Mouse (Mus musculus): Measurements from ENCODE around the gene Eri3. TPM values are rescaled to one million over a fixed set of nuclear protein-coding genes. Genes with fewer than 3 reads are reported as not detected.

Eri3 gene
- total RNA-seq, 2 experiments from 2014 or later, result 199 to 226 TPM

GRCm38 (mm10) chr4:117616600-117616999 is 66.4 kb downstream of the Eri3 start:
- no peak for DNase-seq (ENCODE audit: extremely low spot score in 1 of 2, low spot score in 1 of 2)

GRCm38 (mm10) chr4:117622270-117622669 is 72.1 kb downstream of the Eri3 start:
- no peak for DNase-seq (ENCODE audit: extremely low spot score in 1 of 2, low spot score in 1 of 2)

GRCm38 (mm10) chr4:117623025-117623424 is 72.9 kb downstream of the Eri3 start:
- no peak for DNase-seq (ENCODE audit: extremely low spot score in 1 of 2, low spot score in 1 of 2)

GRCm38 (mm10) chr4:117624660-117625059 is 74.5 kb downstream of the Eri3 start:
- DNase-seq (ENCODE audit: extremely low spot score in 1 of 2, low spot score in 1 of 2), result no peak

- no peak for DNase-seq (ENCODE audit: extremely low spot score in 1 of 2, low spot score in 1 of 2)
These were observed 78.3 kb downstream of the Eri3 start for GRCm38 (mm10) chr4:117628464-117628863.

GRCm38 (mm10) chr4:117630053-117630670 is 80.0 kb downstream of the Eri3 start:
- no peak for DNase-seq (ENCODE audit: extremely low spot score in 1 of 2, low spot score in 1 of 2)

- no peak for DNase-seq (ENCODE audit: extremely low spot score in 1 of 2, low spot score in 1 of 2)
These were observed 83.4 kb downstream of the Eri3 start for GRCm38 (mm10) chr4:117633527-117633926.

GRCm38 (mm10) chr4:117634642-117635041 is 84.5 kb downstream of the Eri3 start:
- no peak for DNase-seq (ENCODE audit: extremely low spot score in 1 of 2, low spot score in 1 of 2)

- DNase-seq (ENCODE audit: extremely low spot score in 1 of 2, low spot score in 1 of 2), result no peak
These were observed 86.0 kb downstream of the Eri3 start for GRCm38 (mm10) chr4:117636152-117636551.

- DNase-seq (ENCODE audit: extremely low spot score in 1 of 2, low spot score in 1 of 2), result no peak
These were observed 86.9 kb downstream of the Eri3 start for GRCm38 (mm10) chr4:117636891-117637613.

- DNase-seq (ENCODE audit: extremely low spot score in 1 of 2, low spot score in 1 of 2), result no peak
These were observed 90.9 kb downstream of the Eri3 start for GRCm38 (mm10) chr4:117640925-117641703.

GRCm38 (mm10) chr4:117641804-117642203 is 91.6 kb downstream of the Eri3 start:
- no peak for DNase-seq (ENCODE audit: extremely low spot score in 1 of 2, low spot score in 1 of 2)

- DNase-seq (ENCODE audit: extremely low spot score in 1 of 2, low spot score in 1 of 2), result no peak
These were observed 94.9 kb downstream of the Eri3 start for GRCm38 (mm10) chr4:117645031-117645435.

GRCm38 (mm10) chr4:117645859-117646258 is 95.7 kb downstream of the Eri3 start:
- DNase-seq (ENCODE audit: extremely low spot score in 1 of 2, low spot score in 1 of 2), result no peak

GRCm38 (mm10) chr4:117646496-117646895 is 96.3 kb downstream of the Eri3 start:
- no peak for DNase-seq (ENCODE audit: extremely low spot score in 1 of 2, low spot score in 1 of 2)

- no peak for DNase-seq (ENCODE audit: extremely low spot score in 1 of 2, low spot score in 1 of 2)
These were observed 97.0 kb downstream of the Eri3 start for GRCm38 (mm10) chr4:117646926-117647755.

GRCm38 (mm10) chr4:117651626-117652101 is 101.5 kb downstream of the Eri3 start:
- peak in 1 of 2 experiments; percentile 49 for DNase-seq (ENCODE audit: extremely low spot score in 1 of 2, low spot score in 1 of 2)

- DNase-seq (ENCODE audit: extremely low spot score in 1 of 2, low spot score in 1 of 2), result no peak
These were observed 102.6 kb downstream of the Eri3 start for GRCm38 (mm10) chr4:117652727-117653126.

- DNase-seq (ENCODE audit: extremely low spot score in 1 of 2, low spot score in 1 of 2), result no peak
These were observed 104.0 kb downstream of the Eri3 start for GRCm38 (mm10) chr4:117654016-117654702.

All from layer of hippocampus, postnatal 25 days (tissue).